Mouse (Mus musculus): ENCODE data around the gene 9330182L06Rik.
A peak's percentile ranks its signal among the peaks of the same experiment; 100 is the strongest.

9330182L06Rik gene

DNA sequence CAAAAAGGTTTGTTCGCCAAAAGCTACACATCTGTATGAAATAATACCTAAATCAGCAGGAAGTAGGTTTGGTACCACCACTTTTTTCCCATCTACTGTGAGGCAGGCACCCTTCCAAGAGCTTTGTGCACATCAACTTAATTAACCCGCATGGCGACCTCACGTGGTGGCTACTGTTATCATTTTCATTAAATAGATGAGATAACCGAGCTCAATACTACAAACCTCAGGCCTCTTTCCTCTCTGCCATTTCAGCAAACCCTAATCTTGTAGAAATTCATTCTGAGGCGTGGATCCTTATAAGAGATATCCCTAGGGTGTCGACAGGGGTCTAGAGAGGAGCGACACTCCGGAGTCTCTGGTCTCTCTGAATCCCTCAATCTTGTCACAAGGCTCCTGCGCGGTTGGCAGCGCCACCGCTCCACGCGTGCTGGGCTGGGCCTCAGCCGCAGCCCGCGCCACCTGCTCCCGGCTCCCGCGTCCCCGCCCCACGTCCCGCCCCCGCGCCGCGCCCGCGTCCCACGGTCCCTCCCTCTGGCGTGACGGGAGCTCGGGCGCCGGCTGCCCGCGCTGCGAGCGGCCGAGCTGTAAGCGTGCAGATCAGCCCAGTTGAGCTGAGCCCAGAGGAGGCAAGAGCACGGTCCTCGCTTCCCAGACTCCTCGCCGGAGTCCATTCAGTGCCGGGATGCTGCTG is at the start of gene 9330182L06Rik:
Gene 9330182L06Rik, plus strand, starts transcription at position 533 of the 694 bp plus-strand sequence.
- peak; percentile 18 for DNase-seq (ENCODE audit: low read depth)

DNA sequence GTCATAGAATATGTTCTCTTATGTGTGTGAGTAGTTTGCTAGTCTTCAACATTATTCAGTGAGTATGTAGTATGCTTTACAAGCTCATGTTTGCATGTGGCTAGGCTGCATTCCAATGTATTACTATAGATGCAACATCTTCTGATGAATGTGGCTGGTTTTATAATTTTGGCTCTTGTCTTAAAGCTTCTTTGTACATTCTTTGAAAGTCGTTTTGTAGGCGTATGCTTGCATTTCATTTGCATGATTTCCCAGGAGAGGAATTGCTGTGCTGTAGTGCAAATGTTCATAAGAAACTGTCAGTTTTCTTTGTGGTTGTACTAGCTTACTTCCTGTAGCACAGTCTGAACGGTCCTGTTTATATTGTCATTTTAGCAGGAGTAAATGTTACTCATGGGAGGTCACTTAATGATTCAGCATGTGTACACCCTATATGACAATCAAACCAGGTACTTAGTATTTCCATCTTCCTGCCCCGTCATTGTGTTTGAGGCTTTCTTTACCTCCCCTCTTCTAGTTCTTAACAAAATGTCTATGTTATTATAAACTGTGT is 38.4 kb upstream of the 9330182L06Rik start:
- no peak for DNase-seq (ENCODE audit: low read depth)

DNA sequence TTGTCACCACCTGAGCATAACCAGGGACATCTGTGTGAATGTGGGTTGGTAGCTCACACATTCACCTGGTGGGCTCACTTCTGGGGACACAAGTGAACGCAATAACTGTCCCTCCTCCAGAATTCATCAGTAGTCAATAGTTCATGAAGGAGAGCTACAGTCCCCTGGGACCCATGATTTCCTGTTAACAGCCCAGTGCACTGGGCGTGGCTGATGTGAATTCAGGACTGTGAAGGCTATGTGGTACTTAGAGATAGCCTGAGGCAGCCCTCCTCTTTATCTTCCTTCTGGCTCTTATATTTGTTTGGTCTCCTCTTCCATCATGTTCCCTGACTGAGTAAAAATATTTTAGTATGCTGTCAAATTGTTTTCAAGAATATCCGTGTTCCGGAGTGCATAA is 1.6 kb upstream of the 9330182L06Rik start:
- DNase-seq (ENCODE audit: low read depth) = no peak

DNA sequence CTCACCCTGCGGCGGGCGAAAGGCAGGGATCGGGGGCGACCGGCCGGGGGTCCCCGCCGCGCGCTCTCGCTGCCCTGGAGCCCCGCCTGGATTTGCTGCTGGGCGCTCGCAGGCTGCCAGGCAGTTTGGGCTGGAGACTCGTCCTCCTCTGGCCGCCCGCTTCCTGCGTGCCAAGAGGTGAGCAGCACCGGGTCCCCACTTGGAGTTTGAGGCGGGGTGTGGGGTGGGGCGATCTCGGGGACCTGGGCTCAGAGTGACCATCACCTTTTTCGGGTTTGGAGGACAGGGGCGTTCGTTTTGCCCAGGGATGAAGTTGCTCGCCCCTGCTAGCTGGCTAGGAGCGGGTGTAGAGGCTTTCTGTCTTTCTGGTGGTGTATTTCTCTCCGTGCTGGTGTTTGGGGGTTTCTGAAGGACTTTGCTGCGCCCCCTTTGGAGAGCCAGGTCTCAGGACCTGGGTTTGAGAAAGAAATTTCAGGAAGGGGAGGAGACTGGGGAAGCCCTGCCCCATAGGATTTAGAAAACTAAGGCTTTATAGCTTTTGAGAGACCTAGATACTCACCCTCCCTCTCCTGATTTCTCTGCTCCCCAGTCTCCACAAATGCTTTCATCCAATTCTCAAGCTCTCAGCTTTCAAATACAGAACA is 484 bp downstream of the 9330182L06Rik start:
- no peak for DNase-seq (ENCODE audit: low read depth)

DNA sequence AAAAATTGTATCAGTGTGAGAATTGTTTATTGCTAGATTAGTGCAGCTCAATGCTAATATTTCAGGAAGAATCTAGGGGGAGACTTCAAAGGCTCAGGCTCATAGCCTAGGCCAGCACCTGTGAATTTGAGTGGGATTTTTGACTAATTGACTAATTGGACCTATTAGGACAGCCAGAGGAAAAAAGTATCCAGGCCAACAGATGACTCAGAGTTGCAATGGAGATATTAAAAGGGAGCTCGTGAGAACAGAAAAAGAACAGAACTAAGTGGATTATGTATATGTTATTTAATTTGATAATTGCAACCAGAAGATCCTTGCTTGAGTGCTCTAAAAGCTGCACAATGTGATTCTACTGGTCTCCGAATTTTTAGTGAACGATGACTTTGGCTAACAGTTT is 3.7 kb downstream of the 9330182L06Rik start:
- no peak for DNase-seq (ENCODE audit: low read depth)

DNA sequence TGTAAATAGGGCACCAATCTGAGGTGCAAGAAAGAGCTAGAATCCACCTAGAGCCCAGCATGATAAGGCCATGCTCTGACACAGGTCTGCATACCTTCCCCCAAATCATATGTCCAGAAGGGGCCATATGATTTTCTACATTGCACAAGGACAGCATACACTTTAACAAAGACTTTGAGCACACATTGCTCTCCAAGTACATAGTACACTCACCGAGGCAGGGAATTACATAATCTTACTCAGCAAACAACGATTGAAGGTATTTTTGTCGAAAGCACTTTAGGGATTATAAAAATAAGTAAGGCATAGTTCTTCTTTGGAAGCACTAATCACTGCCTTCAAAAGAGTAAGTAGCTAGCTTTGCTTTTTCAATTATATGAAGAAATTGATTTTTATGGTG is 7.1 kb downstream of the 9330182L06Rik start:
- no peak for DNase-seq (ENCODE audit: low read depth)

DNA sequence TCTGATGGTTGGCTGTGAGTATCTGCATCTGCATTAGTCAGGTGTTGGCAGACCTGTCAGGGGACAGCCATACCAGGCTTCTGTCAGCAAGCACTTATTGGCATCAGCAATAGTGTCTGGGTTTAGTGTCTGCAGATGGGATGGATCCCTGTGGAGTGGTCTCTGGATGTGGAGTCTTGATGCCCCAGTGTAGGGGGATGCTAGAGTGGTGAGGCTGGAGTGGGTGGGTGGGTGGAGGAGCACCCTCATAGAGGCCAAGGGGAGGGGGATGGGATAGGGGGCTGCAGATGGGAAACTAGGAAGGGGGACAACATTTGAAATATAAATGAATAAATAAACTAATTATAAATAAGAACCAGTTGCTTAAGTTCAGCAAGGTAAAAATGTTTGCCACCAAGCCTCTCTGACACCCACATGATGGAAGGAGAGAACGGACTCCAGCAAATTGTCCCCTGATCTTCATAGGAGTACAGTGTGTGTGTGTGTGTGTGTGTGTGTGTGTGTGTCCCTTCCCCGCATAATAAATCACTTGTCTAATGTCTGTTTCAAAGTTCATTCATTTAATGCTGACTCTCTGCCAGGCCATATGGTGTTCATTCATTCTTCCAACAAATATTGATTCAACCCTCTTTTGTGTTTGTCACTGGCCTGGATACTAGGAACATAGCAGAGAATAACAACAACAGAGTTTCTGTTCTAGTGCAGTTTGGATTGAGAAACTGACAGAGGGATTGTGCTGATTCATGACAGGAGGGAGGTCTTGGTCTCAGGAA is 30.0 kb downstream of the 9330182L06Rik start:
- DNase-seq (ENCODE audit: low read depth) = no peak

DNA sequence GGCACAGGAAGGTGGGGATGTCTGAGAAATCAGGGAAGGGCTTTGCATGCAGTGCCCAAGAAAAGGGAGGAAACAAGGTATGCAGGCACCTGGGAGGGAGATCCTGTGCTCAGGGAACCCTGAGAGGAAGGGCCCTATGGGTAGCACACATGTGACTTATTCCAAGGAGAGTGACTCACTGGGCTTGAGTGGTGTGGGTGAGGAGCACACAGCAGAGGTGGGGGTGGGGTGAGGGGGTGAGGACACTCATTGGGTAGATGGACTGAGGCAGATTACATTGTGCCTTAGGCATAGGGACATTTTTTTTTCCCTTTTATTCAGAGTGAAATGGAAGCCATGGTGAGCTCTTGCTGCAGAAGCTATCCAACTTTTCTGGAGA is 30.6 kb downstream of the 9330182L06Rik start:
- DNase-seq (ENCODE audit: low read depth) = no peak

DNA sequence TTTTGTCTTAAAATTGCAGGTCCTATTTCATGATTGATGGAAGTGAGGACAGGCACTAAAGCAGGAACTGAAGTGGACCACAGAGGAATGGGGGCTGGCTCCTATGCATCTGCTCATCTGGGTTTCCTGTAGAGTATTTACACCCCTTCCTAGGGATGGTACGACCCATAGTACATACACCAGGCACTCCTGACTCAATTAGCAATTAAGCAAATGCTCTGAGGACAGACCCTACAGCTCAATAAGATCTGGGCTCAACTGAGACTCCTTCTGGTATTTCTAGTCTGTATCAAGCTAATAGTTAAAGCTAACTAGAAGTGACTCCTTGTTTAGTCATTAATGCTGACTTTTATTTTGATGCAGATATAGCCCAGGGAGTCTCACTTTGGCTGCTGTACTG is 60.9 kb downstream of the 9330182L06Rik start:
- DNase-seq (ENCODE audit: low read depth) = no peak

DNA sequence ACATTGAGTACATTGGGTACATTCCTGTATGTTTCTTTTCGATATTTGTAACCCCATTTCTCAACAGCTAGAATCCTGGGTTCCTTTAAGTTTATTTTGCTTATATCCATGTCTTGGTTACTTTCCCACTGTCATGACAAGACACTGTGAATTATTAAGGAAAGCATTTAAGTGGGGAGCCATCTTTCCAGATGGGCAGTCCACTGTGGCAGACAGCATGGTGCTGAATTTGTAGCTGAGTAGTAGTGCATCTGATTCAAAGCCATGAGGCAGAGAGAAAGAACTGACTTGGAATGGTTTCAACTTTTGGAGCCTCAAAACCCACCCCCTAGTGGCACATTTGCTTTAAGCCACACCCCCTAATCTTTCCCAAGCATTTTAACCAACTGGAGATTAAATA is 61.6 kb downstream of the 9330182L06Rik start:
- DNase-seq (ENCODE audit: low read depth) = no peak

DNA sequence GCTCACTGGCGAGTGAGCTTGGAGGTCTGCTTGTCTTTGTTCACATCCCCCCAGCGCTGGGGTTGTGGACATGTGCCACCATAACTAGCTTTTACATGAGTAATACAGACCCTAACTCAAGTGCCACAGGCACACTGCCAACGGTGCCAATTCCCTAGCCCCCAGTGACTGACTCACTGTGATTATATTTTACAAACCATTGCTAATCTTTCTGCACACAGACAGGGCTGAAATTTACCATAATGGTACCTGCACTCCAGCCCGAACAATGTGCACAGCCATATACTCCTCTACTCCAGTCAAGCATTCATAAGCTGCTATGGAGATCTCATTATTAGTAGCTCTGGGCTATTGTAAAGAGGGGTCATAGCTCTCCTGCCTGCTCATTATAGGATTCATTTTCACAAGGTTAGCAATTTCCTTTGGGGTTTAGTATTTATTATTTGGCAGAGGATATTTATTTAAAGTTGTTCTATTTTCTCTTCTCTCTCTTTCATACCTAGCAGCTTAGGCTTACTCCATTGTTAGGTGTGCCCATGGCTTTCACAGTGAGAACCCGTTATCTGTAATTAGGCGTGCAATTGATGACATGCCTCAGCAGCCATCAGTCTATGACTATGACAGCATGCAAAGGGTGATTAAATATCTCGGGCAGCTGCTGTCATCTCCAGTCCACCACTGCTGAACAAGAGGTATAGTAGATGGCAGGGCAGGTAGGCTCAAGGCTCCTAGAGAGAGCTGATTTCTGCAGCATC is 73.0 kb downstream of the 9330182L06Rik start:
- no peak for DNase-seq (ENCODE audit: low read depth)

DNA sequence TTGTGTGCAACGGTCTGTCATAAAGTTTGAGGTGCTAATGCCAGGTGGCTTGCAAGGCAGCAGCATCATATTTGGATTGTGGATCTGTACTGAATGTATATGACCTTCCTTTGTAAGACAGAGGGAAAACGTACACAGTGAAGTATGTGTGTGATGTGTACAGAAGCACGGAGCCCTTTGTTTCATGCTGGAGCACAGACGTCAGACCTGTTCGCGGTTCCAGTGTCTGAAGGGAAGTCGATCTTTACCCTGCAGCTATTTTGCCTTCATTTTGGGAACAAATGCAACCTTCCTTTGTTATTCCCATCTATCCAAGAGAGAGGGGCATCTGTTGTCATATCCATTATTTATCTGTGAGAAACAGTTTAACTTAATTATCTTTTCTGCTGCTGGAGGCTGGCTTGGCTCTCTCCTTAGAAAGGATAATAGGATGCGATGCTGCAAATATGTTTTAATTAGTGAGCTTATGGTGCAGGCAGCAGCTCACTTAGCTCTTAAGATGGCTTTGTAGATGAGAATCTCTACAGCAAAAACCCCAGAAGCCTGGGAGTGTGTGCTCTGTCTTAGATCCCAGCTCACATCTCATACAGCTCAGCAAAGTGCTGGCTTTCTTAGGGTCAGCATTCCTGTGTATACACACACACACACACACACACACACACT is 73.7 kb downstream of the 9330182L06Rik start:
- DNase-seq (ENCODE audit: low read depth) = no peak

DNA sequence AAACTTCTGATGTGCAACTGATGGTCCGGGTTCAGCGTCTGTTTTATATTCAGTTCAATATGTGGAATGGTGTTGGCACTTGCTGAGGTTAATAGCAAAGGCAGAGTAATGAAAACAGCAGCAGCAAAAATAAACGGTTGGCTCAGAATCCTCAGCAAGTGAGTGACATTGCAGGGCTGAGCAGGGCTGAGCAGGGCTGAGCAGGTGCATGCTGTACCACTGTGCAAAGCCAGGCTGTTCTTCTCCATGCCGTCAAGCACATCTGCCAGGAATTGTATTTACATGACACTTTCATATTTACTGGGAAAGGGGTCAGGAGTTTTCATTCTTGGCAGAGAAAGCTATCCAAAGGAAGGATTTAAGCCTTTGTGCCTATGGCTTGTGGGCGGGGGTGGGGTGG is 78.7 kb downstream of the 9330182L06Rik start:
- DNase-seq (ENCODE audit: low read depth) = no peak

DNA sequence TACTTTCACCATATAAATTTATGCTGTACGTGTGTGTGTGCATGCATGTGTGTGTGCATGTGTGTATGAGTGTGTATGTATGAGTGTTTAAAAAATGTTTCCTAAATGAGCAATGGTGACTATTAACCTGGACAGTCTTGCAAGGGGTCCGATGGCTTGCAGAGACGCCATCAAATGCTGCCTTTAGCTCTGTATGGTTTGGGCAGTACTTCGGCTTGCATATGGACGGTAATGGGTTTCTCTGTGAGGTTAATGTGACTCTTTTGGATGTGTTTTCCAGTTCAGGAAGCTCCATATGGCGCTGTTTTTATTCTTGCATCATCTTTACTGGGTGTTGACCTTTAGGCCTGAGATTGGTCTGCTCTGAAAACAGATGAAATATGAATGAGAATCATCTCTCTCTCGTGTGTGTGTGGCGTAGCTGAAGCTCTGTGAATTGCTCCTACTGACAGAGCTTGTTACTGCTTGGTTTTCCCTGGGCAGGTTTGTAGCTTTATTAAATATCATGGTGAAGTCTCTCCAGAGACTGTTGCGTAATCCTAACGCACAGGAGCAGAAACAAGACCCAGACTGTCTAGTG is 79.2 kb downstream of the 9330182L06Rik start:
- DNase-seq (ENCODE audit: low read depth) = no peak

DNA sequence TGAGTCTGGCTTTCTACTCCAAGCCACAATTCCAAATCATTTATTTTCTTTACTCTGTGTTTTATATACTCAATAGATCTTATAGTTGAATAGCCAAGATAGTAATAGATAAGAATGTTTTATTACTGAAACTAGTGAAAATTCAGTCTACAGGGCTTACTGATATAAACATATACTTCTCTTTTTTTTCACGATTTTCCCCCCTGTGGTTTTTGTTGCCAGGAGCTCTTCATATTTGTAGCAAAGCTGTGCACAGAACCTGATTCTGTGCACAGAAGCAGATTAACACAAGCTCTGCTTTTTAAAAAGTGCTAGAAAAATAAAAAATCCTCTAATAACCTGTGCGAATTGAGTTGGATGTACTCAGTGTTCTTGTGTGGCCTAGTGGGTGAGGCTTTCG is 79.7 kb downstream of the 9330182L06Rik start:
- DNase-seq (ENCODE audit: low read depth) = no peak

DNA sequence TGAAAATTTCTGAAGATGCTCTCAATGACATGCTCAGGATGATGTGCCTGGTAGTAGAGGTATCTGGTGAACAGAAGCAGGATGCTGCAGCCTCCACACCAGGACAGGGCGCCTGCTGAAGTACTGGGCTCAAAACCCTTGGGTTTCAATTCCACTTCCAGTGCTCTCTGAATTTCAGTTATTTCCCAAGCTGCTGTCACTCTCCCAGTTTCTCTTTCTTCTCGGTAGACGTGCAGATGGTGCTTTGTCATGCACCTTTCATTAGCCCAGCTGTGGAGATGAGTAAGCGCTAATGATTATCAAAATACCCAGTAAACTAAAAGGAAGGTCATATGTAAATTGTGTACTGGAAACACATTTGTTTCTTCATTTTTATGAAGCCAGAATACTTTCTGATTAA is 80.6 kb downstream of the 9330182L06Rik start:
- DNase-seq (ENCODE audit: low read depth) = no peak

DNA sequence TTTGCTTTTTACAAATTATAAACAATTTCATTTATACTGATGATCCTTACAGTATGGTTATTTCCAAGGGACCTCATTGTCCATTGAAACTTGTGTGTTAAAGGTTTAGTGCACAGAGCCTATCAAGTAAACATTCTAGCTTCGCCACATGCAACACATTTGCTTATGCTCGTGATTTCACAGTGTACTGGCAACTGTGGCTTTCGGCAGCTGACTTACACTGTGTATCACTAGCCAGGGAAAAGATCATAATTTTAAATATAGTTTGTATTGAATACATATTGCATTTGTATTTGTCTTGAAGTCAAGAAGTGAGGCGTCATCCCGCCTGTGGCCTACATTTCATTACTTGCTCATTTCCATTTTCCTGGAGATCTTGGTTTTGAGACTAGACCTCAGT is 86.2 kb downstream of the 9330182L06Rik start:
- no peak for DNase-seq (ENCODE audit: low read depth)

DNA sequence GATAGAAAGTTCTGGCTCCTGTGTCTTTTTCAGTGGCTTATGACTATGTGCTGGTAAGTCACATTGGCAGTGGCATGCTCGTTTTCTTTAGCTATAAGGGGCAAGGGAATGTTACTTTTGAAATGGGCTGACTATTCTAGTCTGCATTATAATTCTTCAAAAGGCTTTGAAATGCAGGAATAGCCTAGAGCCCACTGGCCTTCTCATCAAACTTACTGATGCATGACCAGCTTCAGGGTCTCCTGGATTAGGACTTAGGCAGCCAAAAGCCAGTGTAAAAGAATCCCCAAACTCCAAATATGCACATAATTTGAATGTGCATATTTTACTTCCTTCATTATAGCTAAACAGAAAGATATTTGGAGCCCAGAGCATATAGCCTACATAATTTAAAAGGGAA is 86.7 kb downstream of the 9330182L06Rik start:
- DNase-seq (ENCODE audit: low read depth) = no peak

DNA sequence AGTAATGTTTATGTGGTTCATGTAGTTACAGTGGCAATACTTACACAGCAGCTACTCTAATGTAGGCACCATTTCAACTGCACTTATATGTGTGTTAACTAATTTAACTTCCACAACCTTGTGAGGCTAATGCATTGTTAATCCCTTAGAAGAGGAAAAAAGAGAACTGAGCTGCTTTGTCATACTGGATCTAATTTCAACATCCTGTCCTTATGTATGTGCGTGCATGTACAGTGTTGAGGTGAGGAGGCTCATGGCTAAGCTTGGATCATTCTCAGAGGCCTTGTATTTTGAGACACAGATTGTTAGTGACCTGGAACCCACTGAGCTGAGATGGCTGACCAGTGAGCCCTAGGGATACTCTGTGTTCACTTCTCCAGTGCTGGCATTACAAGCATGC is 88.3 kb downstream of the 9330182L06Rik start:
- DNase-seq (ENCODE audit: low read depth) = no peak

DNA sequence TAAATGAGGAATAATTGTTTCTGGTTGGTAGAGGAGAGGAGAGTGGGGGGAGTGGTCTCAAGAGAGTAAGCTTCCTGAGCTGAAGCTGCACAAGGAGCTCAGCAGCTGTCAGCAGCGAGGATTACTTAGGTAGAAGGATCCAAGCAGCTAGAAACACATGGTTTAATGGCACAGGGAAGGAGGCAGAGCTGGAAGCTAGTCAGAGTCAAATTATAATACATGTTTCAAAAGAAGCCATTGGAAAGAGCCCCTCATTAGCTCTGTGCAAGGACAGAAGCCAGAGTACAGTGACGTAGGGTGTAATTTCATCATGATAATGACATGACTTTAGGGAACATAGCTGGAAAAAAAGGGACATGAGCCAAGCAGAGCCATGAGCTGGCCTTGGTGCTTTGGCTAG is 92.2 kb downstream of the 9330182L06Rik start:
- no peak for DNase-seq (ENCODE audit: low read depth)

DNA sequence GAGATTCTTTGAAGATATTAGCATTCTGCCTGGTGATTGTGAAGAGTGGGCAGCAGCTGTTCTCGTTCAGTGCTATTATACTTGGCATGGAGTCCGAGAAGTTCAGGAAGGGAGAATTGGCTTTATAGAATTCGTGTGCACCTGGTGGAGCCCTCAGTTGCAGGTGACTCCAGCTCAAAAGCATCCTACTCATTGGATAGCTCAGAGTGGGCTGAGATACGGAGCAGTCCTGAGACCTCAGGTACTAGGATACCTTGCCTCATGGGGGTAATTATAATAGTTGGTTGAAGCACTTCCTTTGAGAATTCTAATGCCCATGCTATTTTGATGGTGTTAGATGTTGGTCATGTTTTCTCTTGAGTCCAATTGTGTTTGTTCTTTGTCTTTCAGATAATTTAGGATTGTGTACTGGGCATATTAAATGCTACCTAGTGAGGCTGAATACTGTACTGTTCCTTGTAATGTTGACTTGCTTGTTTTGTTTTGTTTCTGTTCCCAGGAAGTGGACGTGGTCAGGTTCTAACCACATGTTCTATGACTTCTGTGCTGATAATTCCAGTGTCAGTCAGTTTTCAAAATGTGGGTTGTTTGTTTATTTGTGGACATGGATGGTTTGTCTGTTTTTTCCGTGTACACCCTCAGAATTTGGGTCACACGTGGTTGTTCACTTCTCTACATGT is 96.2 kb downstream of the 9330182L06Rik start:
- no peak for DNase-seq (ENCODE audit: low read depth)
